Mouse (Mus musculus): Measurements from ENCODE around the gene Dmbx1. TPM values are rescaled to one million over a fixed set of nuclear protein-coding genes. Genes with fewer than 3 reads are reported as not detected.

Gene Dmbx1
- total and polyA plus RNA-seq, 3 experiments, result 0.19 to 2.3 TPM; not detected in 1

DNA sequence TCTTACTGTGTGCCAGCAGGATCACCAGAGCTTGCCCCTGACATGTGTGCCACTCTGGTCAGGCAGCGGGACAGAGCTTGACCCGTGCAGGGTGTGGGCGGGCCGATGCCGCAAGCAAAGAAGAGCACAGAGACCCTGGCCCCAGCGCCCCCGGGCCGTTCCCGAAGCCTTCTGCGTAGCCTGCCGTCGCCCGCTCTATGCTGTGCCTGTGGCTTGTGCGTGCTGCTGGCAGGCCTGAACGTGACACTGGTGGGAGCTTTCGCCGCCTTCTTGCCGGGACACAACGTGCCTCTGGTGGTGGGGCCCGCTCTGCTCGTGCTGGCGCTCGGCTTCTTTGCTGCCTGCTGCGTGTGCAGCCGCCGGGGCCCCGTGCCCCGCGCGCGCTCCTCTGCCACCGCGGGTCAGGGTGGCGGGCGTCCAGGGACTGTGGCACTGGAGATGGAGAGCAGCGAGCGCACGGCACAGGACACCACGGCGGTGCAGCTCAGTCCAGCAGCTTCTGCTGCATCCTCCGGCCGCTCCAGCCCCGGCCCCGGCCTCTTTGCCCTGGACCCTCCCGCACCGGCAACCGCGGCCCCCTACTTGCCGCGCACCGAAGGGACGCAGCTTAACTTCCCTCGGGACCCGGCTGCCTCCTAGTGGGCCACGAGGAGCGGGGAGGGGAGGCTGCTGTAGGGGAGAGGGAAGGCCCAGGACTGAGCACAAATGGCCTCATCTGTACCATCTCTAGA, 41.7 kb downstream of the Dmbx1 start:
- no peak for DNase-seq (ENCODE audit: low read depth, low spot score)
- Histone ChIP-seq H3K79me2 (ENCODE audit: control insufficient read depth, insufficient read depth, low read length, poor library complexity) (no peaks in the 10 kb centered on the region), H3K9ac (ENCODE audit: control insufficient read depth, low read depth, low read length, poor library complexity, severe bottlenecking) (no peak overlapping the region), H3K4me3 (ENCODE audit: control insufficient read depth in 1 of 2, insufficient read depth in 1 of 2, low read depth in 2 of 2, low read length in 2 of 2) (no peak overlapping the region), H3K27me3 (ENCODE audit: control insufficient read depth in 1 of 2, insufficient read depth in 2 of 2, low read length in 2 of 2) (0 out of 4 replicates have a peak, but pooled peaks cover 0 to 2% of the 10 kb centered on the region in 2 experiments), H3K9me3 (replicated peaks; ENCODE audit: insufficient read depth, low read length) (no peaks in the 10 kb centered on the region), H3K27ac (ENCODE audit: control insufficient read depth, low read depth, low read length) (no peak overlapping the region), H3K36me3 (ENCODE audit: control insufficient read depth in 1 of 2, insufficient read depth in 2 of 2, low read length in 2 of 2) (no peaks in the 10 kb centered on the region), H3K4me1 (ENCODE audit: control insufficient read depth in 1 of 2, insufficient read depth in 2 of 2, low read length in 2 of 2) (no peaks in the 10 kb centered on the region)
- TF ChIP-seq HCFC1 (IDR thresholded peaks at IDR 0.05; ENCODE audit: low read depth, low read length) (no peak), ETS1 (IDR thresholded peaks at IDR 0.05; ENCODE audit: low read depth, low read length) (no peak), ZKSCAN1 (IDR thresholded peaks at IDR 0.05; ENCODE audit: low read depth, low read length) (no peak), MAX (IDR thresholded peaks at IDR 0.05; ENCODE audit: low read length) (no peak), USF2 (IDR thresholded peaks at IDR 0.05; ENCODE audit: borderline replicate concordance in 1 of 2, insufficient read depth in 1 of 2, low read depth in 1 of 2, low read length in 2 of 2) (no peak), CTCF (IDR thresholded peaks at IDR 0.05 in 2 of 3, conservative IDR thresholded peaks at IDR 0.05 in 1 of 3; ENCODE audit: control insufficient read depth in 1 of 3, insufficient read depth in 1 of 3, low read depth in 2 of 3, low read length in 3 of 3, poor library complexity in 1 of 3, severe bottlenecking in 1 of 3) (no peak), BHLHE40 (IDR thresholded peaks at IDR 0.05; ENCODE audit: borderline replicate concordance, low read depth, low read length) (no peak), ZNF384 (IDR thresholded peaks at IDR 0.05; ENCODE audit: low read depth, low read length) (no peak), MAZ (IDR thresholded peaks at IDR 0.05; ENCODE audit: low read depth, low read length) (no peak), SIN3A (IDR thresholded peaks at IDR 0.05; ENCODE audit: low read length) (no peak), TCF12 (IDR thresholded peaks at IDR 0.05; ENCODE audit: low read depth, low read length) (no peak), MAFK (IDR thresholded peaks at IDR 0.05; ENCODE audit: borderline replicate concordance, low read depth, low read length) (no peak), POLR2AphosphoS2 (IDR thresholded peaks at IDR 0.05; ENCODE audit: low read length) (no peak), RAD21 (IDR thresholded peaks at IDR 0.05; ENCODE audit: low read depth, low read length) (no peak), ELF1 (IDR thresholded peaks at IDR 0.05; ENCODE audit: low read depth, low read length) (no peak), KAT2A (conservative IDR thresholded peaks at IDR 0.05; ENCODE audit: low read depth, low read length) (no peak)

DNA sequence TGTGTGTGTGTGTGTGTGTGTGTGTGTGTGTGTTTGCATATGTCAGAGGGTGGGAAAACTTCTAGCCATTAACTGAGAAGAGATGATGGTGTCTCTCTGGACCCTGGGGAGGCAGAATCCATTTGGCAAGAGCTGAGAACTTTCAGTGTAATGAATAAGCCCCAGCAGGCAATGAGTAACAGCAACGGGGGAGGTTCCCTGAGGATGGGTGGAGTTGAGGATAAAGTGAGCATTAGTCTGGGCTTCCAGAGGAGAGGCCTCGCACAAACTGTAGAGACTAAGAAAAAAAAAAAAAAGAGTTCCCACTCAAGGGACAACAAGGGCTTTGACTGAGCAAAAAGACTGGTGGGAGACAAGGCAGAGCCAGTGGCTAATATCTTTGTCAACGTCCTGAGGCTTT, 45.4 kb downstream of the Dmbx1 start:
- Histone ChIP-seq H3K27me3 (ENCODE audit: control insufficient read depth in 1 of 2, insufficient read depth in 2 of 2, low read length in 2 of 2) (peaks cover 0 to 5% of the 10 kb centered on the region in 2 experiments; a peak in 1 of 4 replicates), H3K79me2 (ENCODE audit: control insufficient read depth, insufficient read depth, low read length, poor library complexity) (no peaks in the 10 kb centered on the region), H3K36me3 (ENCODE audit: control insufficient read depth in 1 of 2, insufficient read depth in 2 of 2, low read length in 2 of 2) (no peaks in the 10 kb centered on the region), H3K4me3 (ENCODE audit: control insufficient read depth in 1 of 2, insufficient read depth in 1 of 2, low read depth in 2 of 2, low read length in 2 of 2) (no peak overlapping the region), H3K27ac (ENCODE audit: control insufficient read depth, low read depth, low read length) (no peak overlapping the region), H3K9ac (ENCODE audit: control insufficient read depth, low read depth, low read length, poor library complexity, severe bottlenecking) (no peak overlapping the region), H3K9me3 (replicated peaks; ENCODE audit: insufficient read depth, low read length) (no peaks in the 10 kb centered on the region), H3K4me1 (ENCODE audit: control insufficient read depth in 1 of 2, insufficient read depth in 2 of 2, low read length in 2 of 2) (no peaks in the 10 kb centered on the region)
- no peak for TF ChIP-seq NELFE (IDR thresholded peaks at IDR 0.05; ENCODE audit: low read depth, low read length)
- TF ChIP-seq MEF2A (IDR thresholded peaks at IDR 0.05; ENCODE audit: extremely low read depth, insufficient replicate concordance, low read depth, low read length, poor library complexity, severe bottlenecking), result no peak
- DNase-seq (ENCODE audit: low read depth, low spot score), result no peak
